Mouse (Mus musculus) midbrain, embryonic 12.5 days (tissue): ENCODE measurements around the gene Obsl1. TPM values are rescaled to one million over a fixed set of nuclear protein-coding genes. Genes with fewer than 3 reads are reported as not detected.

Experiments used
- ATAC-seq: fragments of 200-750 bp; cut with Nextera tagmentation; 2 replicates; pipeline ENCODE4 v1.8.0; 2017; ENCODE audit warnings: low read depth, moderate TSS enrichment, moderate library complexity; ENCODE audit not compliant: low FRiP score
- H3K27ac ChIP-seq: fragments of 300-500 bp; sonication (generic); replicated peaks from 2 replicates; pipeline ENCODE4 v1.5.1; 2016; ENCODE audit warnings: mild to moderate bottlenecking
- H3K27me3 ChIP-seq: fragments of 300-500 bp; sonication (generic); 2 replicates; pipeline ENCODE4 v1.6.1; 2016; ENCODE audit warnings: mild to moderate bottlenecking
- H3K36me3 ChIP-seq: fragments of 300-500 bp; sonication (generic); 2 replicates; pipeline ENCODE4 v1.6.1; 2016
- H3K4me1 ChIP-seq: fragments of 300-500 bp; sonication (generic); 2 replicates; pipeline ENCODE4 v1.6.1; 2016
- H3K4me2 ChIP-seq: fragments of 300-500 bp; sonication (generic); replicated peaks from 2 replicates; pipeline ENCODE4 v1.6.1; 2016; ENCODE audit warnings: mild to moderate bottlenecking, moderate library complexity
- H3K4me3 ChIP-seq: fragments of 300-500 bp; sonication (generic); 2 replicates; pipeline ENCODE4 v1.5.1; 2016; ENCODE audit warnings: mild to moderate bottlenecking
- H3K9ac ChIP-seq: fragments of 300-500 bp; sonication (generic); replicated peaks from 2 replicates; pipeline ENCODE4 v1.6.1; 2016; ENCODE audit warnings: mild to moderate bottlenecking, moderate library complexity
- H3K9me3 ChIP-seq: fragments of 300-500 bp; sonication (generic); 2 replicates; pipeline ENCODE4 v1.6.1; 2016; ENCODE audit warnings: mild to moderate bottlenecking
- WGBS: fragments of 180-500 bp; shearing (Covaris S2); methylation state at CpG from one replicate; pipeline ENCODE4 v1.1.7; 2016; 5-methylcytosine and 5-hydroxymethylcytosine counted together
- polyA plus RNA-seq: library from polyadenylated mRNA; unstranded; fragments of >200 nt; fragmentation: Nextera tagmentation; extraction: Ambion mirVana; gene quantifications from 2 replicates; pipeline ENCODE4 v1.2.1, GENCODE M21; 2016

Gene Obsl1
- polyA plus RNA-seq, 1 experiment from 2014 or later, result 46.6 TPM

DNA sequence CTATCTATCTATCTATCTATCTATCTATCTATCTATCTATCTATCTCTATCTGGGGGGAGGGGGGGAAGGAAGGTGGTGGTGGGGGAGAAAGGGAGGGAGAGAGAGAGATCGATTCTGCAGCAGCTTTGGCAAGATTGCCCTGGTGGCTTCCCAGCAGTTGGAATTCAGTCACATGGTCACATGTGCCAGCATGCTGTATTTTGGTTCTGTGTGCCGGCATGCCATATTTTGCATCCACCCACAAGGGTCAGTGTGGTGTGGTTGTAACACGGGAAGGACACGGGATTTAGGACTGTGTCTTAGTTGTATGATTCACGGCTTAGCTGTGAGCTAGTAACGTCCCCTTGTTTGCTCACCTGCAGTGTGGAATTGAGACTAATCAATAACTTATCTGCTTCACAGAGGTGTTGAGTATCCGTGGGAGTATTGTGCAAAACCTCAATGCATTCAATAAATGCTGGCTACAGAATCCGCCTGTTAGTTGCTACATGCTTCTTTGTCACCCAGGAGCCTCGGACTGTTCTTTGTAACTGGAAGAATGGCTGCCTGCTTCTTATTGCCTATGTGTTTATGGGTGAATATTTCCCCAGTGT lies 32.4 kb upstream of the Obsl1 start:
- no peak for ATAC-seq
- Histone ChIP-seq H3K9me3 (no peaks in the 10 kb centered on the region), H3K27ac (no peak overlapping the region), H3K27me3 (no peaks in the 10 kb centered on the region), H3K36me3 (peaks cover 32% of the 10 kb centered on the region), H3K4me3 (no peak overlapping the region), H3K4me2 (no peak overlapping the region), H3K4me1 (no peaks in the 10 kb centered on the region), H3K9ac (no peak overlapping the region)
- WGBS, result 82% methylated on average over 9 of the region's 9 CpGs

DNA sequence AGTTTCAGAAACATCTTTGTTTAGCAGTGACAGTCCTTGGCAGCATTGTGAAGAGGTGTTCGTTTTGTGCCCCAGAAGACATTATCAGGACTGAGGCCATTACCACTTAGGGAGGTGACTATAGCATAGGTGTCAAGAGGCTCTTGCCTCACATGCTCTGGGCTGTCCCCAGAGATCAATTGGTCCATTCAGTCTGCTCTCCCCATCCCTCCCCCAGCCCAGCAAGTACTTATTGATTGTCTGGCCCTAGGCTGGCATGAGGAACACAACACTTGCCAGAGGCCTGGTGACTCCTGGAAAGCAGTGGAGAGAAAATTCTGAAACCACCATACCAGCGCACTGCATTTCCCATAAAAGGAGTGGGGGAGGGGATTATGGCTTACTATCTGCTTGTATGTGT lies 31.3 kb upstream of the Obsl1 start:
- peaks cover 42% of the 10 kb centered on the region for H3K36me3 ChIP-seq
- H3K27ac ChIP-seq, result no peak overlapping the region
- no peak for ATAC-seq
- WGBS, result 87% methylated on average over 2 of the region's 2 CpGs
- no peaks in the 10 kb centered on the region for H3K27me3 ChIP-seq
- H3K4me1 ChIP-seq, result no peaks in the 10 kb centered on the region
- no peaks in the 10 kb centered on the region for H3K9me3 ChIP-seq
- no peak overlapping the region for H3K9ac ChIP-seq
- H3K4me2 ChIP-seq, result no peak overlapping the region
- H3K4me3 ChIP-seq, result no peak overlapping the region

DNA sequence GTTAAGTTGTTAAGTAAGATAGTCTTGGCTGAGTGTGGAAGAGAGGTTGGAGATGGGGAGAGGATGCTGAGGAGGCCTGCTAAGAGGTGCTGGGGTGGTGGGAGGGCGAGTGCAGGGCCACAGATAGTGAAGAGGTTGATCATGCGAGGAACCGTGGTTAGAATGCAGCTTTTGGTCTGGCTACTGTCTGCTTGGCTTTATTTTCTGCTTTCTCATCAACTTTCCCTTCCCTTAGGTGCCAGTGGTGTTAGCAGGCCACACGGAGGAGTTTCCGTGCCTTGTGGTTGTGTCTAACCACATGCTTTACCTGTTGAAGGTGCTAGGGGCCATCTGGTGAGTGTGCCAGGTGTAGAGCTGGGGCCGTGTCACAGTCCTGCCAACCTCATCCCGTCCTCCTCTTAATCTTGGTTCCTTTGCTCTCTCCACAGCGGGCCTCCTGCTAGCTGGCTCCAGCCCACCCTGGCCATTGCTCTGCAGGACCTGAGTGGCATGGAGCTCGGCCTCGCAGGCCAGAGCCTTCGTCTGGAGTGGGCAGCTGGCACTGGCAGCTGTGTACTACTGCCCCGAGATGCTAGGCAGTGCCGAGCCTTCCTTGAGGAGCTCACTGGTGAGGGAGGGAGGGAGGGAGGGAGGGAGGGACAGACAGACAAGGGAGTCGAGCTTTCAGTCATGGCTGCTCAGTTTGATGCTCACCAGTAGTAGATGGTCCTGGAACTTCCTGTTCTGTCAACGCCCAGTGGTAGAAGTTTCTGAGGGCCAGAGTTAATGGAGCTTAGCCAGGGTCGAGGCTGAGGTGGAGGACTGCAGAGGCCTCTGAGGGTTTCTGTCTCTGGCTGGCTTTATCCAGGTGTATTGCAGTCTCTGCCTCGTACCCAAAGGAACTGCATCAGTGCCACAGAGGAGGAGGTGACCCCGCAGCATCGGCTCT lies 27.3 kb upstream of the Obsl1 start:
- Histone ChIP-seq H3K4me2 (no peak overlapping the region), H3K4me1 (no peaks in the 10 kb centered on the region), H3K36me3 (peaks cover 71% of the 10 kb centered on the region), H3K9me3 (no peaks in the 10 kb centered on the region), H3K27ac (no peak overlapping the region), H3K27me3 (no peaks in the 10 kb centered on the region), H3K4me3 (no peak overlapping the region), H3K9ac (no peak overlapping the region)
- no peak for ATAC-seq
- 90% methylated on average over 19 of the region's 19 CpGs for WGBS

DNA sequence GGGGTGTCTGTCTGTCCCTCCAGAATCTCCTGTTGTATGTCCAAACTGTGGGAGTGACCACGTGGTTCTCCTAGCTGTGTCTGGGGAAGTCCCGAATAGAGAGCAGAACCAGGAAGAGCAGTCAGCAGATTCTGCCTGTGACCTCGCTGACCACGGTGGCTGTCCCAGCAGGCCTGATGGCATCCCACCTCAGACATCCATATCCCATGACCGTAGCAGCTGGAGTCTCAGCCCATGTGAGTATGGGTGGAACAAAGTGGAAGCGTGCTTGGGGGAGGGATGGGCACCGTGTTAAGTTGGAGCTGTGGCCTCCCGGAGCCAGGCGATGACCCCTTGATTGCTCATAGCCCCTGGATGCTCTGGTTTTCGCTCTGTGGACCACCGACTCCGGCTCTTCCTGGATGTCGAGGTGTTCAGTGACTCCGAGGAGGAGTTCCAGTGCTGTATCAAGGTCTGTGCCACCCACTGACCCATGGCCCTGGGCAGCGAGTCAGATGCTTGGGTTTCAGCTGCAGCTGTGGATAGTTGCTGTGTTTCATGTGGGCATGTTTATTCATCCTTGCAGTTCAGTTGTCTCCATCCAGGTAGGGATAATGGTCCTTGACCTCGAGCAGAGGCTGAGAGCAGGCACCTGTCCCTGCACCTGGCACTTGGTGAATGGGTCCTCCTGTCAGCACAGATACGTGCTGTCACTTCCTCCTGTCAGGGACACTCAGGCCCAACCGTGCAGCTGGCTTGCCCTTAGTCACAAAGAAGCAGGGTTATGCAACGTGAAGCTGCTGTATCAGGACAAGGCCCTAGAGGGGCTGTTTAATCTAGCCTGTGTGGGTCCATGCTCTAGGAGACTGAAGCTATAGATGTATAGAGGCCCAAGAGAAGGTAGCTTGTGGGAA lies 26.3 kb upstream of the Obsl1 start:
- Histone ChIP-seq H3K9ac (no peak overlapping the region), H3K27me3 (no peaks in the 10 kb centered on the region), H3K36me3 (peaks cover 76% of the 10 kb centered on the region), H3K27ac (no peak overlapping the region), H3K4me3 (no peak overlapping the region), H3K4me1 (no peaks in the 10 kb centered on the region), H3K4me2 (no peak overlapping the region), H3K9me3 (no peaks in the 10 kb centered on the region)
- WGBS, result 91% methylated on average over 19 of the region's 19 CpGs
- no peak for ATAC-seq

DNA sequence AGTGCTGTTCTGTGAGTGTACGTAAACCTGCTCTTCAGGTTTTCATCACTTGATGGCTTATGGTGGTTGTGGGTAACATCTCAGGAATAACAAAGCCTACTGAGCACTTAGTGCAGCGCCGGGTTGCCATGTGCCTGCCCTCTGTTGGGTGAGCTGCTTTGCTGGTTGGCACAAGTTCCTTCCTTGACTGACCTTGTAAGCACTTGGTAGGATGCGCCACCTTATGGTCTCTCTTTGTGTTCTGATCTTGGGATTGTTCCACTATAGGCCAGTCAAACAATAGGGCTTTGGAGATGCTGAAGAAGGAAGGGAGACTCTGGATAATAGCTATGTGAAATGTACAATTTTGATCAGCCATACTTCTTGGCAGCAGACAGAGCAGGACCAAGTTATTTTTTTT lies 24.3 kb upstream of the Obsl1 start:
- 84% methylated on average over 4 of the region's 4 CpGs for WGBS
- peaks cover 79% of the 10 kb centered on the region for H3K36me3 ChIP-seq
- no peak overlapping the region for H3K9ac ChIP-seq
- H3K4me1 ChIP-seq, result no peaks in the 10 kb centered on the region
- H3K27ac ChIP-seq, result no peak overlapping the region
- H3K27me3 ChIP-seq, result no peaks in the 10 kb centered on the region
- H3K4me2 ChIP-seq, result no peak overlapping the region
- no peak overlapping the region for H3K4me3 ChIP-seq
- no peak for ATAC-seq
- no peaks in the 10 kb centered on the region for H3K9me3 ChIP-seq

DNA sequence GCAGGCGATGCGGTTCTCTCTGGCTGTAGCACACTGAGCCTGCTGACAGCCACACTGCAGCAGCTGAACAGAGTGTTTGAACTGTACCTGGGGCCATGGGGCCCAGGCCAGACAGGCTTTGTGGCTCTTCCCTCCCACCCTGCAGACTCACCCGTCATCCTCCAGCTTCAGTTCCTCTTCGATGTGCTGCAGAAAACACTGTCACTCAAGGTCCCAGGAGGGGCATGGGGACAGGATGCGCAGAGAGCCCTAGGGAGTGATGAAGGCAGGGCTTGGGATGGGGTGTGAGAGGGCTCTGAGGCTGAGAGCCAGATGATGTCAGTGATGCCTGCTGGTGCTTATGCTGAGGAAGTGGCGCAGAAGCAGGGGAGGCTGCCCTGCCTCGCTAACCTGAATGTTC lies 18.4 kb upstream of the Obsl1 start:
- 95% methylated on average over 7 of the region's 7 CpGs for WGBS
- H3K36me3 ChIP-seq, result peaks cover 37% of the 10 kb centered on the region
- H3K4me3 ChIP-seq, result no peak overlapping the region
- no peaks in the 10 kb centered on the region for H3K9me3 ChIP-seq
- ATAC-seq, result no peak
- H3K4me1 ChIP-seq, result peaks cover 11% of the 10 kb centered on the region
- 0 out of 2 replicates have a peak overlapping the region, but pooled peaks have one; percentile 2 for H3K9ac ChIP-seq
- H3K27ac ChIP-seq, result no peak overlapping the region
- H3K4me2 ChIP-seq, result no peak overlapping the region
- no peaks in the 10 kb centered on the region for H3K27me3 ChIP-seq

DNA sequence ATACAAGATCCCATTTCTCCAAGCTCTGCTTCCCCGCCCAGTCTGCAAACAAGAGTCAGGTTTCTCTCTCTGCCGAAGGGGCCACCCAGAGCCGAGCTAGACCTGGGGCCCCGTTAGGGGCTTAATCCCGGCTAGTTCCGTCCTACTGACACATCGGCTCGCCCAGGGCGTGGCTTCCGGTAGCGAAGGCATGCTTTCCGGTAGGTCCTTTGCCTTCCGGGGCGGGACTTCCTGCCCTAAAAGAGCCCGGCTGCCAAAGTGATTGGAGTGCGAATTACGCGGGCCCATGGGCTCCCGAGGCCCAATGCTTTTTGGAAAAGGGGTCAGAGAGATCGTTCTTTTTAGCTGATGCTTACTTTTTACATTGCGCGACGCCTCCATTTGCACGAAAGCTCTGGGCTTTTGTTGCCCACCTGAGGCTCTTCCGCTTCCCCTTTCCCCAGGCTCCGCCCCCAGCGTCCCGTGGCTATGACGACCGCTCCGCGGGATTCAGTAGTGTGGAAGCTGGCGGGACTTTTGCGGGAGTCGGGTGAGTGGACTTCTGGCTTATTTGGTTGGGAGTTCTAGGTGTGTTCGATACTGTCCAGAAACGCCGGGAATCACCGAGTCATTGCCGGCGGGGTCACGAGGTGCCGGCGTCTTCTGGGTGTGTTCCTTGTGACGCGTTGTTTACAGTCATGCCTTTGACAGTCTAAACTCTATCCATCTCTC lies 15.2 kb upstream of the Obsl1 start, which contains the start of gene Stk11ip:
Stk11ip (plus strand) TSS at position 209 of the 711 bp plus-strand sequence.
- Histone ChIP-seq H3K4me1 (peaks cover 11% of the 10 kb centered on the region), H3K36me3 (peaks cover 12% of the 10 kb centered on the region; the same call in 1 of the 2 replicates), H3K4me2 (peak within 1 kb of the TSS; percentile 67), H3K4me3 (peak within 1 kb of the TSS; percentile 61), H3K27me3 (no peaks in the 10 kb centered on the region), H3K27ac (peak within 1 kb of the TSS; percentile 90), H3K9ac (peak within 1 kb of the TSS; percentile 45), H3K9me3 (no peaks in the 10 kb centered on the region)
- under 1% methylated on average over 46 of the region's 46 CpGs for WGBS
- ATAC-seq, result peak; percentile 98

DNA sequence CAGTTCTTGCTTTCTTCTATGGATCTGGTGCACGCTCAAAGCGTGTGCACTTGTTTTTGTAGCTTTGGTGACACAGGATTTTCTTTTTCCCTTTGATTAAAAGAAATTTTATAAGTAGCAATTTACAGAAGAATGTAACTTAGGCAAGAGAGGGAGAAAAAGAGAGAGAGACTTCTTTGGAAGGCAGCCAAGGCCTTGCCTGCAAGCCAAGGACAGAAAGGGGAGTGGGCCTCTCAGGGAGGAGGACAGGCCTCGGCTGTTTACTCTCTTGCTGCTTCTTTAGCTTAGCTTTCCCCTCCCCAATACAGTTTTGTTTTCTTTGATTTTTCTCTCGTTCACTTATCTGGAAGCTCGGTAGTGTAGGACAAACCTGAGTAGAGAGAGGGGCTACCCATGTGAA lies 13.3 kb upstream of the Obsl1 start:
- Histone ChIP-seq H3K9me3 (no peaks in the 10 kb centered on the region), H3K36me3 (no peaks in the 10 kb centered on the region), H3K4me2 (no peak overlapping the region), H3K4me1 (peaks cover 11% of the 10 kb centered on the region), H3K27me3 (no peaks in the 10 kb centered on the region), H3K27ac (no peak overlapping the region), H3K9ac (no peak overlapping the region), H3K4me3 (no peak overlapping the region)
- no peak for ATAC-seq
- WGBS, result 86% methylated on average over 5 of the region's 5 CpGs

DNA sequence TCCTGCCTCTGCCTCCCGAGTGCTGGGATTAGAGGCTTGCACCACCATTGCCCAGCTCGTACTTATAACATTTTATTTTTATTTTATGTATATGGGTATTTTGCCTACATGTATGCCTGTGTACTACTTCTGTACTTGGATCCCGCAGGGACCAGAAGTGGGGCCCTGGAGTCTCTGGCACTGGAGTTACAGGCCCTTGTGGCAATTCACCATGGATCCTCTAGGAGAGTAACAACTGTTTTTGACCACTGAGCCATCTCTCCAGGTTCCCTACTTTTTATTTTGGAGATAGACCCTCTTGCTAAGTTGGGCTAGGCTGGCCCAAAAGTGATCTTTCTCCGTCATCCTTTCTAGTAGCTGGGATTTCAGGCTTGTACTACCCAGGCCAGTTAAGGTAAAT lies 12.2 kb upstream of the Obsl1 start:
- Histone ChIP-seq H3K9me3 (no peaks in the 10 kb centered on the region), H3K27me3 (no peaks in the 10 kb centered on the region), H3K4me2 (no peak overlapping the region), H3K36me3 (no peaks in the 10 kb centered on the region), H3K4me1 (peaks cover 11% of the 10 kb centered on the region), H3K4me3 (no peak overlapping the region), H3K27ac (no peak overlapping the region), H3K9ac (no peak overlapping the region)
- ATAC-seq, result no peak
- WGBS, result 94% methylated on average over 4 of the region's 4 CpGs

DNA sequence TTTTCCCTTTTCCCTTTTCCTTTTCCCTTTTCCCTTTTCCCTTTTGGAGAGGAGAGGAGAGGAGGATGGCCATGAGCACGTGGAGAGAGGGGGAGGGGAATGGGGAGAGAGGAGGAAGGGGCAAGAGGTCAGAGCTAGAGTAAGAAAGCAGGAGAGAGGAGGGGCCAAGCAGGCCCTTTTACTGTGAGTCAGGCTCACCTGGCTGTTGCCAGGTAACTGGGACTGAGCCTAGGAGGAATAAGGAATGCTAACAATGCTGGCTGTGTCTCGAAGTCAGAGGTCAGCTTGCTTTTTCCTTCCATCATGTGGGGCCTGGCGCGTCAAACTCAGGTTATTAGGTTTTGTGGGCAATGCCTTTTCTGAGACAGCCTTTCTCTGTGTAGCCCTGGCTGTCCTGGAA lies 11.7 kb upstream of the Obsl1 start:
- Histone ChIP-seq H3K4me1 (peaks cover 11% of the 10 kb centered on the region), H3K9me3 (no peaks in the 10 kb centered on the region), H3K9ac (no peak overlapping the region), H3K36me3 (no peaks in the 10 kb centered on the region), H3K4me2 (no peak overlapping the region), H3K27ac (no peak overlapping the region), H3K27me3 (no peaks in the 10 kb centered on the region), H3K4me3 (no peak overlapping the region)
- 58% methylated on average over 4 of the region's 4 CpGs for WGBS
- ATAC-seq, result no peak

DNA sequence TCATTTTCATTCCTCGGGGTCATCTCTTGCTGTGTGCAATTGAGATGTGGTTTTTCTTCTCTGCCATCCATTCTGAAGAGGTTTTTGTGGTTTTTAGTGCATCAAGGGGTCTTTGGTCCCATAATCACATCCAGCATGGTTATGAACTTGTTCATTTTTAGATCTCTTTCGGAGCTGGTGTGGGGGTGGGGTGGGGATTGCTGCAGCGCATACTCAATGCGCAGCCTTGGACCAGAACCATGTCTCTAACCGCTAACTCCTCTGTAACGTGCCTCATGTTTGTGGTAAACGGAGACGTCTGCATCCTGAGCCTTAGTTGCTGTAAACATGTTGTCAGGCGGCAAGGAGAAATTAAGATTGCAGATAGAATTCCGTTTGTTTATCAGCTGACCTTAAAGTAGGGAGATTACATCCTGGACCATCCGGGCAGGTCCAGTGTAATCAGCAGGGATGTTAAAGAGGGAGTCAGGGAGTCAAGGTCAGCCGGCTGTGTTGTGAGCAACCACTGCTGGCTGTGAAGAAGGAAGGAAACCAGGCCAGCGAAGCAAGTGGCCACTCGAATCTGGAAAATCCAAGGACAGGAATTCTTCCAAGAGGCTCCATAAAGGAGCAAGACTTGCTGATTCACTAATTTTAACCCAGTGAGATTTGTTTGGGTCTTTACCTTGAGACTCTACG lies 10.6 kb upstream of the Obsl1 start:
- H3K27ac ChIP-seq, result no peak overlapping the region
- H3K4me1 ChIP-seq, result 0 out of 2 replicates have a peak, but pooled peaks cover 2% of the 10 kb centered on the region
- H3K9ac ChIP-seq, result no peak overlapping the region
- H3K4me2 ChIP-seq, result no peak overlapping the region
- WGBS, result 84% methylated on average over 15 of the region's 15 CpGs
- no peaks in the 10 kb centered on the region for H3K9me3 ChIP-seq
- no peak for ATAC-seq
- no peaks in the 10 kb centered on the region for H3K27me3 ChIP-seq
- no peaks in the 10 kb centered on the region for H3K36me3 ChIP-seq
- H3K4me3 ChIP-seq, result no peak overlapping the region
